Mouse (Mus musculus) Patski (cell line): Measurements from ENCODE around the gene Serpina1c. TPM values are rescaled to one million over a fixed set of nuclear protein-coding genes. Genes with fewer than 3 reads are reported as not detected.

ENCODE experiments used
- polyA plus RNA-seq: library from polyadenylated mRNA; unstranded; gene quantifications from one replicate; pipeline ENCODE4 v1.2.3, GENCODE M21; 2021

Serpina1c gene
- polyA plus RNA-seq, 1 experiment from 2014 or later, result not detected

Other genes with a start within 250 kb of the Serpina1c start
- 46.6 TPM for gene Serpina6, start 247.7 kb downstream of the Serpina1c start, polyA plus RNA-seq
- 1.4 TPM for gene Serpina16, start 228.7 kb downstream of the Serpina1c start, polyA plus RNA-seq
- 0.49 TPM for gene Serpina1f, start 209.4 kb downstream of the Serpina1c start, polyA plus RNA-seq
- not detected for gene Serpina1d, start 131.3 kb downstream of the Serpina1c start, polyA plus RNA-seq
- gene Serpina1b, start 74.5 kb downstream of the Serpina1c start, polyA plus RNA-seq, result 0.50 TPM
- gene Serpina1a, start 41.3 kb downstream of the Serpina1c start, polyA plus RNA-seq, result 0.05 TPM
- 0.14 TPM for gene Serpina1e, start 54.1 kb upstream of the Serpina1c start, polyA plus RNA-seq
- not detected for gene Serpina11, start 85.1 kb upstream of the Serpina1c start, polyA plus RNA-seq
- 0.08 TPM for gene Serpina9, start 108.9 kb upstream of the Serpina1c start, polyA plus RNA-seq
- not detected for gene Serpina12, start 139.6 kb upstream of the Serpina1c start, polyA plus RNA-seq
- 0.06 TPM for gene Serpina5, start 196.2 kb upstream of the Serpina1c start, polyA plus RNA-seq
- not detected for gene Serpina3a, start 207.8 kb upstream of the Serpina1c start, polyA plus RNA-seq
- not detected for gene Serpina3b, start 223.1 kb upstream of the Serpina1c start, polyA plus RNA-seq
- 0.04 TPM for gene Serpina3c, start 249.0 kb upstream of the Serpina1c start, polyA plus RNA-seq